Mouse (Mus musculus) left cerebral cortex, postnatal 14 days (tissue): ENCODE results near the gene Xlr3b. TPM values are rescaled to one million over a fixed set of nuclear protein-coding genes. Genes with fewer than 3 reads are reported as not detected.
"Not testable (repeated sequence)": the region's sequence is repeated elsewhere in the genome, so short reads cannot be mapped to it uniquely, and the experiment has no call there.

ENCODE experiments used
- DNase-seq, 2 experiments: peaks; one replicate each; pipeline ENCODE4 v3.0.0; 2021 to 2022; ENCODE audit warnings: low spot score in 2 of 2, mixed read lengths in 1 of 2
- intact Hi-C: fragments of 180-260 bp; cut with DNase I; formaldehyde crosslinking; loops from one replicate; pipeline ENCODE4 v1.15.1; 2025
- long read RNA-seq, 2 experiments: library from polyadenylated mRNA; stranded (forward); transcript quantifications; one replicate each; pipeline ENCODE4 v2.0.0; 2021
- total RNA-seq, 2 experiments: library from RNA; stranded (reverse); gene quantifications; 2 replicates each; pipeline ENCODE4 v1.2.3; 2021

Gene Xlr3b
- total RNA-seq = 10 to 100 TPM in 1 of 2 experiments, 1 to 10 TPM in 1; 4.3 to 11.2 TPM
- long read RNA-seq, experiment 1, partial matches to known transcripts = 0 of 2 reads
- long read RNA-seq, experiment 1, other reads (novel, unspliced or antisense) = 1 of 2 reads
- long read RNA-seq, experiment 2, transcript Xlr3b-201 (9 exons, 1,564 nt) = major isoform, 9 of 23 reads
- long read RNA-seq, experiment 2, partial matches to known transcripts = 1 of 23 reads
- long read RNA-seq, experiment 2, other reads (novel, unspliced or antisense) = 13 of 23 reads

GRCm38 (mm10) chrX:73191934-73192333, at the start of gene Xlr3b:
Gene Xlr3b (plus strand): TSS chrX:73192207.
- intact Hi-C loops = not testable (repeated sequence)
- DNase-seq = peak in 1 of 2 experiments; percentile 3

- intact Hi-C loops, DNase-seq: not testable (repeated sequence)
Observed at GRCm38 (mm10) chrX:73143218-73143618, 48.8 kb upstream of the Xlr3b start.

- DNase-seq, intact Hi-C loops: not testable (repeated sequence)
Observed at GRCm38 (mm10) chrX:73148496-73148895, 43.5 kb upstream of the Xlr3b start, which contains the start of gene Xlr5b. Gene Xlr5b (plus strand): TSS chrX:73148796.

GRCm38 (mm10) chrX:73149350-73149749, 42.7 kb upstream of the Xlr3b start, which contains the start of gene DXBay18:
Gene DXBay18 (minus strand): TSS chrX:73149450.
- intact Hi-C loops, DNase-seq: not testable (repeated sequence)

- DNase-seq, intact Hi-C loops: not testable (repeated sequence)
Observed at GRCm38 (mm10) chrX:73176889-73177288, 15.1 kb upstream of the Xlr3b start, which contains the start of gene Spin2d. Gene Spin2d (minus strand): TSS chrX:73176989.

- DNase-seq, intact Hi-C loops: not testable (repeated sequence)
Observed at GRCm38 (mm10) chrX:73213819-73214564, 22.0 kb downstream of the Xlr3b start, which contains the start of gene Xlr4b. Gene Xlr4b (plus strand): TSS chrX:73214333.

GRCm38 (mm10) chrX:73225365-73225764, 33.4 kb downstream of the Xlr3b start:
- DNase-seq = no peak
- intact Hi-C loops = loop anchor here (10.0 kb wide), 1 partner anchor 161 kb away; the partner anchor contains the start of gene Pnma3

GRCm38 (mm10) chrX:73227914-73228605, 36.1 kb downstream of the Xlr3b start, which contains the start of gene F8a:
Gene F8a (plus strand): TSS chrX:73228291.
- DNase-seq = peak; percentile 73 to 79
- intact Hi-C loops = loop anchor here (2.0 to 10.0 kb wide), 2 partner anchors 115 to 163 kb away; partner anchors contain the start of genes Pnma3 and Zfp275

GRCm38 (mm10) chrX:73228606-73229214, 36.7 kb downstream of the Xlr3b start:
- intact Hi-C loops = loop anchor here (2.0 to 10.0 kb wide), 2 partner anchors 114 to 164 kb away; partner anchors contain the start of genes Pnma3 and Zfp275
- peak; percentile 39 to 48 for DNase-seq

GRCm38 (mm10) chrX:73229288-73229687, 37.3 kb downstream of the Xlr3b start:
- DNase-seq = no peak
- intact Hi-C loops = loop anchor here (2.0 to 10.0 kb wide), 2 partner anchors 114 to 164 kb away; partner anchors contain the start of genes Pnma3 and Zfp275

- intact Hi-C loops, DNase-seq: not testable (repeated sequence)
Observed at GRCm38 (mm10) chrX:73242821-73243325, 50.9 kb downstream of the Xlr3b start, which contains the start of gene Xlr4c. Gene Xlr4c (minus strand): TSS chrX:73243130.

Other genes with a start within 250 kb of the Xlr3b start
- gene Zfp185, start 204.9 kb upstream of the Xlr3b start, total RNA-seq = under 1 TPM; 0.57 TPM
- gene Pnma5, start 155.1 kb upstream of the Xlr3b start, total RNA-seq = under 1 TPM; 0.44 to 0.51 TPM
- gene Pnma3, start 127.4 kb upstream of the Xlr3b start, total RNA-seq = 10 to 100 TPM; 18.1 to 19.6 TPM
- gene Xlr4a, start 109.7 kb upstream of the Xlr3b start, total RNA-seq = 1 to 10 TPM in 1 of 2 experiments, under 1 TPM in 1; 0.80 to 1.2 TPM
- gene Xlr3a, start 95.1 kb upstream of the Xlr3b start, total RNA-seq = 1 to 10 TPM in 1 of 2 experiments, not detected in 1; 1.1 TPM
- gene Gm14685, start 75.2 kb upstream of the Xlr3b start, total RNA-seq = 1 to 10 TPM; 1.8 to 1.9 TPM
- not detected for gene Xlr5b, start 43.4 kb upstream of the Xlr3b start, total RNA-seq
- 1 to 10 TPM in 1 of 2 experiments, under 1 TPM in 1; 0.93 to 1.1 TPM for gene DXBay18, start 42.8 kb upstream of the Xlr3b start, total RNA-seq
- gene Spin2d, start 15.2 kb upstream of the Xlr3b start, total RNA-seq = not detected
- 1 to 10 TPM in 1 of 2 experiments, not detected in 1; 1.5 TPM for gene Xlr4b, start 22.1 kb downstream of the Xlr3b start, total RNA-seq
- 10 to 100 TPM; 14.6 to 14.7 TPM for gene F8a, start 36.1 kb downstream of the Xlr3b start, total RNA-seq
- gene Xlr4c, start 50.9 kb downstream of the Xlr3b start, total RNA-seq = not detected
- gene Xlr3c, start 73.2 kb downstream of the Xlr3b start, total RNA-seq = not detected
- gene Xlr5a, start 100.8 kb downstream of the Xlr3b start, total RNA-seq = not detected
- gene Xlr5c, start 100.8 kb downstream of the Xlr3b start, total RNA-seq = not detected
- not detected for gene Gm45015, start 144.6 kb downstream of the Xlr3b start, total RNA-seq
- gene Zfp275, start 150.4 kb downstream of the Xlr3b start, total RNA-seq = 10 to 100 TPM; 16.2 to 17.9 TPM
- under 1 TPM; 0.15 TPM for gene Gm18336, start 206.5 kb downstream of the Xlr3b start, total RNA-seq
- 1 to 10 TPM; 1.5 to 2.1 TPM for gene Zfp92, start 218.9 kb downstream of the Xlr3b start, total RNA-seq
- not detected for gene Trex2, start 243.1 kb downstream of the Xlr3b start, total RNA-seq